Mouse (Mus musculus) liver (tissue): Measurements from ENCODE around the gene Csnk2b.
"Not testable (repeated sequence)": the region's sequence is repeated elsewhere in the genome, so short reads cannot be mapped to it uniquely, and the experiment has no call there.

Experiments
- DNase-seq: peaks from one replicate; pipeline ENCODE4 v3.0.0-alpha.2; 2020; ENCODE audit warnings: mixed read lengths

Gene Csnk2b

DNA sequence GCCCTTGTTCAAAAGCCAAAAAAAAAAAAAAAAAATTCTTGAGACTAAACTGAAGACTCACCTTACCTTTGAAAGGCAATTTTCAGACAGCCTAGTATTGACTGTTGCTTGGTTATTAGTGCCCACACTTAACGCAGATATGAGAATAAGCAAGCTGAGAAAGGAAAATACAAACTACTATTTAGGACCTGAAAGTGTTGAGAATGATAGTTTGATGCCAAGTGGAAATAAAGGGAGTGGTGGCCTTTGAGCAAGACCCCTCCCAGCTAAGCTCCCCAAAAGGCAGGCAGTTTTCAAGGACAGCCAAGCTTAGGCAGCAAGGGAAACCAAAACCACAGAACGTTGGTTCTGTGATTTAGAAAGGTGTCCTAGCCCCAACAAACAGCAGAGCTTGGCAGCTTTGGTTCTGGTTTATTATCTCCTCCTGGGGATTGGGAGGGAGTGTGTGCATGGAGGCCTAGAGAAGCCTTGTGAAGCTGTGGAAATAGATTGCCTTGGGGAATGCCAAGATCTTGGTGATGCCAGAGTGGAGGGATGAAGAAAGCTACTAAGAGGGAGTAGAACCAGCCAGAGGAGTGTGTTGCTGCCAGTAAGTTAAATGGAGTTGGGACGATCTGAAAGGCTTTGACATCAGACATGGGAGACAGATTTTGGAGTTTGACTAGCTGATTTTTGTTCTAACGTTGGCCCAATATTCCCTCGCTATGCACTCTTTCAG lies 26.2 kb upstream of the Csnk2b start:
- no peak for DNase-seq

DNA sequence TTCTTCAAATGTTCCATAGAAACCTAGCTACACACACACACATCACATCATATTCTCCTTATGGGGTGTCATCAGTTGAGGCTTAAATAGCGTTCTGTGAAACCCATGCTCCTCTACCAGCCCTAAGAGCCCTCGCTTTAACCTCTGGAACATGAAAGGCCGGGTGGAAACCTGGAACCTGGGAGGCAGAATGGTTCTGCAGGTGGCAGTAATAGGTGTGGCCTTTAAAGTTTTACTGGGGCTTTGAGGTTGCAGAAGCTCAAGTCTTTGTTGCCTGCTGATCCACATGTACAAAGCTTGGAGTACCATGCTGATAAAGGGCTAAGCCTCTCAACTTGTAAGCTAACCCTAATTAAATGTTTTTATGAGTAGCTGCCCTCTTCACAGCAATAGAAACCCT lies 25.5 kb upstream of the Csnk2b start:
- DNase-seq: no peak

DNA sequence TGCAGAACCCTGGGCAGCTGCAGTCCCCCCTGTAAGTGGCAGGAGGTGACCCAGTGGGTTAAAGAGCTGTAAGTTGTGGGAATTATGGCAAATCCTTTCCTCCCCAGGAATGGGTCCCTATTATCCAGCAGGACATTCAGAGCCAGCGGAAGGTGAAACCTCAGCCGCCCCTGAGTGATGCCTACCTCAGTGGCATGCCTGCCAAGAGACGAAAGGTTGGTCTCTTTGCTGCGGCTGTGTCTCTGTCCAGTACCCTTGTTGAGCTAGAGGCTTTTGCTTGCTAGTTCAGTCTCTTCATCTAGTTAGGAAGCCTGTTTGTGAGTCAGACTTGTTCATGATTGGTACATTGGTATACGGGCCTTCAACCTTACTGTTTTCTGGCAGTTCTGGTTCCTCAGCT lies 24.3 kb upstream of the Csnk2b start:
- no peak for DNase-seq

DNA sequence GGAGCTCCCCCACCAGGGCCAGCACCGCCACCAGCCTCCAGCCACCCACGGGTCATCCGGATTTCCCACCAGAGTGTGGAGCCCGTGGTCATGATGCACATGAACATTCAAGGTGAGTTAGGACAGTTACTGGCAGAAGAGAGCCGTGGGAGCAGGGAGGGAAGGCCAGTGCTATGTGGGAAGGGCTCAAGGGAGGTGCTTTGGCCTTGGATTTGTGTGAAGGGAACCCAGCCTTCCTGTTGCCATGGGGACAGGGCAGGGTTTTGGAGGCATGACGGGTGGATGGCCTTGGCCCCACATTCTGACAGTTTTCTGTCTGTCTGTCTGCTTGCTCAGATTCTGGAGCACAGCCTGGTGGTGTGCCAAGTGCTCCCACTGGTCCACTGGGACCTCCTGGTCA lies 20.1 kb upstream of the Csnk2b start:
- DNase-seq: no peak

DNA sequence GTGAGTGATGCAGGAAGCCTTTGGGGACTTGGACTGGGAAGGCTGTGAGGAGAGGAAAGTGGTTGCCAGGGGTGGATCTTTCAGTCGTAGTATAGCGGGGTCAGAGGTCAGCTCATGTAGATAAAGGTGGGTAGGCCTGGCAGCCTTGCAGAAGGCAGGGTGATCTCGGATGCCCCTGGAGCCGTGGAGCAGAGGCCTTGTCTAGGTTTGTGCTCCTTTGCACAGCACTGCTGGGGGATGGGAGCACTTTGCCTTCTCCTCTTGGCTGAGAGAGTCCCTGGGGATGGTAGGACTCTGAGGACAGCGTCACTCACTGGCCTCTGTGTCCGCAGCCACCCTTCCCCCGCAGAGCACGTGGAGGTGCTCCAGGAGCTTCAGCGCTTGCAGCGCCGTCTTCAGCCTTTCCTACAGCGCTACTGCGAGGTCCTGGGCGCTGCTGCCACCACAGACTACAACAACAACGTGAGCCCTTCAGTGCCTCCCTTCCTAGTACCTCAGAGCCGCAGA lies 18.7 kb upstream of the Csnk2b start:
- DNase-seq: no peak

DNA sequence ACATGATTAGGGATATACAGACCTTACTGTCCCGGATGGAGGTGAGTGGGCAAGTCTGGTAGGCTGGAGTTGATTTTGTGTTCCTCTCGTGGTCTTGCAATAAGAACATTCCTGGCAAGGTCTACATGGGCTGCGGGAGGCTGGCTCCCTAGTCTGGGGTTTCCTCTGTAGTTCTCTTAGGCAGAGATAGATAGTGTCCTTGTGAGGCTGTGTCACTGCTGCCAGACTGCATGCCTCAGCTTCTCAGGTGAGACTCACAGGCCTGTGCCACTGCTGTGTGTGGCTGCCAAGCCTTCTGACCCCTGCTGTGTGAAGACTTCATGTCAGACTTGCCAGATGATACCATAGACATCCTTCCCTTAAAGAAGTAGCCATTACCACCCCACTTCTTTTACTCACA lies 17.4 kb upstream of the Csnk2b start:
- no peak for DNase-seq

DNA sequence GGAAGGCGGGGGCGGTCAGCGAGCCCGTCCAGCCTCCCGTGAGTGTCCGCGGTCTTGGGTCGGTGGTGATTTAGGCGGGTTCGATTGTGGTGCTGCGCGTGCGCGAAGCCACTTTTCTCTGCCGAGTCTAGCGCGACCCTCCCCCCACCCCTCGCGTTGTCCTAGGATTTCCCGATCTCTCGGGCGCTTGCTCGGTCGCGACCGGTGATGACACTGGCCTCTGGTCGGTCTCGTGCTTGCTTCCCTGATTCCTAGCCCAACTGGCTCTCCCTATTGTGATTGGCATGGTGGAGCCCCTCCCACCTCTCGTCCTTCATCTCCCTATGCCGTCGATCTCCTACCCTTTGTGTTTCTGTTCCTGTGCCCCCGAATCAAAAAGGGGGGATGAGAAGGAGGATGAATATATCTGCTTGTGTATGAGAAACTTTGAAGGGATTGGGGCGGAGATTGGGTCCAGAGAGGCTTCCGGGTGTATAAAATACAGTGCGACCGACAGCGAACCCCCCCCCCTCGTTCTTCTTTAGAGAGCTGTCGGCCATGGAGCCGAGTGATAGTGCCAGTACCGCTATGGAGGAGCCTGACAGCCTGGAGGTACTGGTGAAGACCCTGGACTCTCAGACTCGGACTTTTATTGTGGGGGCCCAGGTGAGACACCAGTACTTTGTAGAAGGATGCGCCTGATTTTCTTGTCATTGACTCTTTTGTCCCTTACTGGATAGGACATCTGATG lies 13.9 kb upstream of the Csnk2b start:
- DNase-seq: no peak

DNA sequence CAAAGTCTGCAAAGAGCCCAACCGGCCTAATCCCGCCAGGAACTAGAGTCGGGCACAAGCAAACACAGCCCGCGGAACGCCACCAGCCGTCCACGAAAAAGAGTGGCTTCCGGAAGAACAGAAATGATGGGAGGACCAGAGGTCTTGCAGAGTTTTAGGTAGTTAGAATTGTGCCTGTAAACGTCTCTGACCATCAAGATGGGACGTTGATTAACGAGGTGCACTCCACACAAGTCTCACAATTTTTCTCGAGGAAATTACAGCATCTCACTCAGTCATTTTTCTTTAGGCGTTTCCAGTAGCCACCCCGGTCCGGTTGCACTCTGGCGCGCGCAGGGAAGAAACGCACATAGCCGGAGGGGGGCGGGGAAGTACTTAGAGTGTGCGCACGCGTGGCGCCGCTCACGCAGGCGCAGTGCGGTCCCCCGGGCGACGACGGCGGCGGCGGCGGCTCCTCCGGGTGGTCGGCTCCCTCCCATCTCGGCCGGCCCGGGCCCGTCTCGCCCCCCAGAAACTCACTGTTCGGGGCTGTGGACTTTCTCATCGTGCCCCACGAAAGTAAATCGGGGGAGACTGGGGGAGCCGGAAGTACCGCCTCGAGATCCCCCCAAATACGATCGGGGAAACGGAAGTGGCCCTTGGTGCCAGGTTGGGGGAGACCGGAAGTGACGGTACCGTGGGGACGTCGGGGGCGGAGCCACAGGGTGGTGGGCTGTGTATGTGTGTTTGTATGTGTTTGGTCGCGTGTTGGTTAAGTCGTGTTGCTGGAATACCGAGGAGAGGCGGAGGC lies 13.1 kb upstream of the Csnk2b start, which contains the start of gene Bag6:
Gene Bag6, plus strand, starts transcription at position 378 of the 790 bp plus-strand sequence.
- DNase-seq: peak; percentile 93

DNA sequence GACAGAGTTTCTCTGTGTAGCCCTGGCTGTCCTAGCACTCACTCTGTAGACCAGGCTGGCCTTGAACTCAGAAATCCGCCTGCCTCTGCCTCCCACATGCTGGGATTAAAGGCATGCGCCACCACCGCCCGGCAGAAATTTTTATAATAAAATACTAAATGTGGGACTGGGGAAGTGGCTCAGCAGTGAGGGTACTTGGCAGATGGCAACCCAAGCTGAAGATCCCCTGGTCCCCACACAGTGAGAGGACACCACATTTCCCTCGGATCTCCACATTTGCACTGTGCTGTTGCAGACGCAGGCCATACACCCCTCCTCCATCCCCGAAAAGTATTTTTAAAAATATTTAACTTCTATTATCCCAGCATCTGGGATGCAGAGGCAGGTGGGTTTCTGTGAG lies 11.7 kb upstream of the Csnk2b start:
- DNase-seq: no peak

DNA sequence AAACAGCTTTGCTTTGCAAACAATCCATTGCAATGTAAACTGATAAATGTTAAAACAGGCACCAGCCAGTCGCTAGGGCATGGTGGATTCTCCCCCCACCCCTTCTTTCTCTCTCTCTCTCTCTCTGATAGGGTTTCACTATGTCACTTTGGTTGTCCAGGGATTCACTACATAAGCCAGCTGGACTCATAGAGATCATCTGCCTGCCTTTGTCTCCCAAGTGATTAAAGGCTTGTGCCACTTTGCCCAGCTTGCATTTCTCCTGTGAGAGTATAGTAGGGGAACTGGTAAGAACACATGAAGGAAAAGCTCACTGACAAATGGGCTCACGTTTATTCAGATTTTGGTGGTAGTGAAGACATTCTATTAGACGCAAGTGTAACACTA lies 10.3 kb upstream of the Csnk2b start:
- DNase-seq: no peak

DNA sequence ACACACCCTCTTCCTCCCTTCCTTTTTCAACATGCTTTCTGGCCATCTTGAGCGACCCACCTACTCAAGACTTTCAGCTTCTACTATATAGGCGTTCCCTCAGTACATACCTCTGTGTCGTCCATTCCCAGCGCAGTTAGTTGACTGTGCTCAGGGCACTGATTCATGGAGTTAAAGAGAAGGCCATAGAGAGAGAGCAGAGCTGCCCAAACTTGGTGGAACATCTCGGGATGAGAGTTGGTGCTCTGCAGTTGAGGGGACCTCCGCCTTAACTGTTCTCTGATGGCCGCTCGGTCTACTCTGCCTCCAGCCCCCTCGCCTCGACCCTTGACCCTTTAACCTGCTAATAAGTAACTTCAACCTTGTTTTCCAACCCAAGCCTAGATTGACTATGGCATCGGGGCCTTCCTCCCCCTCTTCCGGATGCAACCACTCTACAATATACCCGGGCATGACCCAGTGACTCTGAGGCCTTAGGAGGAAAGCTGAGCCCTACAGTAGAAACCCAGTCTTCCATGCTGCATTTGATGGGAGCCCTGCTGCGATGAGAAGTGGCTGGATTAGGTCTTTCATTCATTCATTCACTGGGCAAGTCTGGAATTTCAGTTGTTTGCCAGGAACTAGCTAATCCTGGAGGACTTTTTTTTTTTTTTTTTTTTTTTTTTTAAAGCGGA lies 9.8 kb upstream of the Csnk2b start, which contains the start of gene Apom:
Gene Apom, minus strand, starts transcription at position 551 of the 674 bp plus-strand sequence.
- DNase-seq: peak; percentile 43

DNA sequence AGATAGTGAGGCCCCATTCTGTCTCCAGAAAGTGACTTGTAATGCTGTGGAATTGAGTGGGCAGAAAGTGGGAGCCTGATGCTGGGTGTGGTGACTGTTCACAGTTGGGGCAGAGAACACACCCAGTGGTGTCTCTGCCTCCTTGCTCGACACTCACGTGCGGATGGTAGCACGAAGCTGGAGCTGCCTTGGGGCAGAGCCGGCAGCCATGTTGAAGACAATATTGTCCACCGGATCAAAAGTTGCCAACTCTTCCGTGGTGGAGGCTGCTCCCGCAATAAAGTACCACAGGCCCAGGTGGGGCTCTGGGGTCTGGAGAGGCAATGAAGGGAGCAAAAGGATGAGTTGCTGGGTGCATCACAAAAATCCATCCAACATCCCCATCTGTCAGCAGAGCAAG lies 9.2 kb upstream of the Csnk2b start:
- DNase-seq: no peak

DNA sequence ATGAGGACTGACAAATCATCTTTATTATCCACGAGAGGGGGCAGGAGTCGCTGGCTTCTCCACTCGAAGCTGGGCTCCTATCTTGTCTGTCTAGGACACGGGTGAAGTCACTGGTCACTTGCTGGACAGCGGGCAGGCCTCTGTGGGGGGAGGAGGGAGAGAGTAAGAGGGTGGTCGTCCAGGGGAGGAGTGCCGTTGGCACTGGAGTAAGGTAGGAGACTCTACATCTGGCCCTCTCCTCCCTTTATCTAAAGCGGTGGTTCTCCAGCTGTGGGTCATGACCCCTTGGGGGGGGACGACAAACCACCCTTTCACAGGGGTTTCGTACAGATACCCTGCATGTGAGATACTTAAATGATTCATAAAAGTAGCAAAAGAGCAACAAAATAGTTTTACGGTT lies 7.1 kb upstream of the Csnk2b start:
- DNase-seq: no peak

DNA sequence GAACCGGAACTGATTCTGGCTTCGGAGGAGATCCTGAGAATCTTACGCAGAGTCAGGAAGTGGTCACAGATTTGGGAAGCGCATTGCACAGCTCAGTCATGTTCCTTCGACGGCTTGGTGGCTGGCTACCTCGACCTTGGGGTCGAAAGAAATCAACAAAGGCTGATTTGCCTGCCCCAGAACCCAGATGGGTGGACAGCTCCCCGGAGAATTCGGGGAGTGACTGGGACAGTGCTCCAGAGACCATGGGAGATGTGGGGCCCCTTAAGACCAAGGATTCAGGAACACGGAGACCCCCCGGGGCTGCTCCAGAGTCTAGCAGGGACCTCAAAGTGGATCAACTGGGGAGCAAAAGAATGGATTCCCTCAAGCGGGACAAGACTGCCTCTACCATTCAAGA lies 5.2 kb upstream of the Csnk2b start:
- no peak for DNase-seq

DNA sequence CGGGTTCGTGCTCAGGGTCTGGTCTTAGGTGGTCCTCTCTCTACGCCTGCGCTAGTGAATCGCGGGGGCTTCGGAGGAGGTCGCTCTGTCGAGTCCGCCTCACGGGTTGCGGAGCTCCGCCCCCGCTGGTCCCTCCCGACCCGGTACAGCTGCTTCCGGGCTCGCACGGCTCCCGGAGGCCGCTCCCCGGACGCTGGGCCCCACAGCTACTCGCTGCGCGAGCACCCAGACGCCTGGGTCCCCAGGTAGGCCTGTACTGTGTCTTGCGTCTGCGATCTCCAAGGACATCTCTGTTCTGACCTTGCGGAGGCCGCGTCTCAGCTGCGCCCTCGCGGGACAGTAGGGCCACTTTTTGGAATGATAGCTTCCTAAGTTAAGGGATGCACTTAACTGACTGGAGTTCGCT lies 4.4 kb upstream of the Csnk2b start, which contains the start of gene D17H6S53E:
Gene D17H6S53E, plus strand, starts transcription at position 168 of the 406 bp plus-strand sequence.
- DNase-seq: peak; percentile 89

DNA sequence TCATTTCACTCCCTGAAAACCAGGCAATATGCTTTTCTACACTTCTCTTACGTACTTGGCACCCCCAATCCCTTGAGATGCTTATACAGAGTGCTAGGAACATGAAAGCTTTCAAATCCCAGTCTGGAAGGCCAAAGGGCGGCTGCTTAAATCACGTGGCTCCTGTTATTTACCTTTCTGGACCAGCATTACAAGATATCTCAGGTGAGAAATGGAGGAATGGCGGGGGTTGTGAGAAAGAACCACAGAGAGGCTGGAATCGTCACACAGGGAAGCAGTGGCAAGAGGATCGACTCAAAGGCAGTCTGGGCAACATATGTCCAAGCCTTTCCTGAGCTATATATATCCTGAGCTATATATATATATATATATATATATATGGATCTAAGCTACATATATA lies 3.7 kb upstream of the Csnk2b start:
- no peak for DNase-seq

DNA sequence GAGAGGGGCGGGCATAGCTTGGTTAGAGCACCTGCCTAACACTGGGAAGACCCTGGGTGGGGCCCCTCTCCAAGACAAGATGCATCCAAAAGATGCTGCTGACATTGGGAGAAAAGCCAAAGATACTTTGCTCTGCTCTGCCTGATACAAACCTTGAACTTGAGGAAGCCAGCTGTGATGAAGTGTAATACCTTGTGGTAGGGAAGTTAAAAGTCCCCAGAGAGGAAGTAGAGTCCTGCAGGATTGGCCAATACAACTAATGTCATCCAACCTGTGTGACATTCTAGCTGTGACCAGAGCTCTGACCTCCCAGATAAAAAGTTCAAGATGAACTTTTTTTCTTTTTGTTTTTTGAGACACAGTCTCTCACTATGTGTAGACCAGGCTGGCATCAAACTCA lies 3.2 kb upstream of the Csnk2b start:
- DNase-seq: no peak

DNA sequence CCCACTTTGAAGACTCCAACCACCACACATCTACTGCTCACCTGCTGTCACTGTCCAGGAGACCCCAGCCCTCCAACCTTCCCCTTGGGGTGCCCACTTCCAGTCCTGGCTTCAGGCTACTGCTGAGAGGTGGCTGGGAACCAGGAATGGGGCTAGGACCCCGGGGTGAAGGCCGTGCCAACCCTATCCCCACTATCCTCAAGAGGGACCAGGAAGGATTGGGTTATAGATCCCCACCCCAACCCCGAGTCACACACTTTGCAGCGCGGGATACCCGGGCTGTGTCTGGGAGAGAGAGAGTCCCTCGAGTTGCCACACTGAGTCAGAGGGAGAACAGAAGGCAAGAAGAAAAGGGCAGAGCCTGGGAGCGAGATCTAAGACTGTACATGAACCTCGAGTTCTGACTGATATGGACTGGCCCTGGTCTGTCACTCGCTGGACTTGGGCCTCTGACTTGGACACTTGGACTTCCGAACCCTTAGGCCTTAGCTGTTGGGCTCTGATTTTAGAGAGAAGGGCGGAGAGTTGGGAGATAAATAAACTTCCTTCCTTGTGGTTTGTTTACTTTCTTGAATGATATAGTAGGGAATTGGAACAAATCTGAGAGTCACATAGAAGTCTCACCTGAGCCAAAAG lies 2.5 kb upstream of the Csnk2b start:
- not testable (repeated sequence) for DNase-seq

DNA sequence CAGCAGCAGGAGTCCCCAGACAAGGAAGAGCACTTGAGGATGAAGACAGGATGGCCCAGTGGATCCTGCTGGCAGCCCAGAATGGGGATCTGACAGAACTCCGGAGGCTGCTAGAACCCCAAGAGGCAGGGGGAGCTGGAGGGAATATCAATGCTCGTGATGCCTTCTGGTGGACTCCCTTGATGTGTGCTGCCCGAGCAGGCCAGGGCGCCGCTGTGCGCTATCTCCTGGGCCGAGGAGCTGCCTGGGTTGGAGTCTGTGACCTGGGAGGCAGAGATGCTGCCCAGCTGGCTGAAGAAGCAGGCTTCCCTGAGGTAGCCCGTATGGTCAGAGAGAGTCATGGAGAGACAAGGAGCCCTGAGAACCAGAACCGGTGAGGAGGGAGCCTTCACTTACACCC lies 1.4 kb upstream of the Csnk2b start:
- DNase-seq: not testable (repeated sequence)

DNA sequence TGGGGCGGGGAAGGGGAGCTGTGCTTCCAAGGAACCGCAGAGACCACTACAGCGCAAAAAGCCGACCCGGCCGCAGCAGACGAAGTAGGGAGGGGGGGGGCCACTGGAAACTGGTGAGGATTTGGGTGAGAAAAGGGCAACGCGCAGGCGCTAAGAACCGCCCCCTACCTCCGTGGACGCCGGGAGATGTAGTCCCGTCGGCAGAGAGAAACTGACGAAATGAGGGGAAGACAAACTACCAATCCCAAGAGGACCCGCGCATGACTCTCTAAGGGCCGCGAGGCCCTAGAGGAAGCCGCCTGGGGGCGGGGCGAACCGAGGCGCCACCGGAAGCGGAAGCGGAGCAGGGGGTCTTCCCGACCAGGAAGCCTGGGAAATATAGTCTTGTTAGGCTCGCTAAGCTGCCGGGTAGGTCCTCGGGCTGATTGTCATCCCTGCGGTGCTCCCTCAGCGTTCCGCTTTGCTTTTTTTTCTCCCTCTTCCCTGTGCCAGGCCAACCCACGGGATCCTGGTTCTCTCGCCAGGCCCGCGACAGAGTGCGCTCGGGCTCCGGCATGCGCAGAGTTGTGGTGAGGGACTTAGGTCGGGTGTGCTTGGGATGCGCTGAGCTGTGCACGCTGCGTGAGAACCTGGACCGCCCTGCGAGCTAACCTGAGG lies 582 bp downstream of the Csnk2b start, which contains the start of gene Gpank1:
Gene Gpank1, plus strand, starts transcription at position 313 of the 657 bp plus-strand sequence.
- DNase-seq: peak; percentile 96

DNA sequence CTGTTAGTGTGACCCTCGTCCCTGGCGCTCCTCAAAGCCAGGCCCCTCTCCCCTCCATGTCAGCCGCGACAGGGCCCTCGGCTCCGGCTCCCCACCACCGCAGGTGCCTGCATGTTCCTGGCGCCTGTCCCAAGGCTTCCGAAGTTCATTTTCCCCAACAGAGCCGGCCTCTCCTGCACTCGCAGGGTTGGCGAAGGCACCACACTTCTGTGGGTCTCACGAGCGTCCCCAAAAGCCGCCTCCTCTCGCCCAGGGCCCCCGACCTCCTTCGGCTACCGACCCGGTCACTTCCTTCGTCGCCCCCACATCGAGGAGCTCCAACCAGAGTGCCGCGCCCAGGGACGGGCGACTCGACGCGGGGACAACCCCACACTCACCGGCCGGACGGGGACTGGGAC lies 1.1 kb downstream of the Csnk2b start:
- no peak for DNase-seq
